Mouse (Mus musculus) midbrain, embryonic 15.5 days (tissue): Measurements from ENCODE around the gene Uqcc1. TPM values are rescaled to one million over a fixed set of nuclear protein-coding genes. Genes with fewer than 3 reads are reported as not detected.
A peak's percentile ranks its signal among the peaks of the same experiment; 100 is the strongest.

ENCODE experiments used
- ATAC-seq: fragments of 200-750 bp; cut with Nextera tagmentation; replicated peaks from 2 replicates; pipeline ENCODE4 v1.8.0; 2017; ENCODE audit warnings: moderate TSS enrichment
- H3K27ac ChIP-seq: fragments of 300-500 bp; sonication (generic); 2 replicates; pipeline ENCODE4 v1.5.1; 2015; ENCODE audit warnings: mild to moderate bottlenecking, inconsistent platforms
- H3K27me3 ChIP-seq: fragments of 300-500 bp; sonication (generic); replicated peaks from 2 replicates; pipeline ENCODE4 v1.6.1; 2015; ENCODE audit warnings: inconsistent platforms
- H3K36me3 ChIP-seq: fragments of 300-500 bp; sonication (generic); replicated peaks from 2 replicates; pipeline ENCODE4 v1.6.1; 2015; ENCODE audit warnings: inconsistent platforms
- H3K4me1 ChIP-seq: fragments of 300-500 bp; sonication (generic); 2 replicates; pipeline ENCODE4 v1.6.1; 2015; ENCODE audit warnings: inconsistent platforms
- H3K4me2 ChIP-seq: fragments of 300-500 bp; sonication (generic); 2 replicates; pipeline ENCODE4 v1.6.1; 2015; ENCODE audit warnings: inconsistent platforms, mild to moderate bottlenecking, moderate library complexity
- H3K4me3 ChIP-seq: fragments of 300-500 bp; sonication (generic); 2 replicates; pipeline ENCODE4 v1.5.1; 2015; ENCODE audit warnings: mild to moderate bottlenecking, inconsistent platforms
- H3K9ac ChIP-seq: fragments of 300-500 bp; sonication (generic); 2 replicates; pipeline ENCODE4 v1.6.1; 2015; ENCODE audit warnings: mild to moderate bottlenecking, inconsistent platforms
- H3K9me3 ChIP-seq: fragments of 300-500 bp; sonication (generic); 2 replicates; pipeline ENCODE4 v1.6.1; 2016; ENCODE audit warnings: inconsistent platforms
- WGBS: fragments of 180-500 bp; shearing (Covaris S2); methylation state at CpG from one replicate; pipeline ENCODE4 v1.1.7; 2015; ENCODE audit warnings: mixed read lengths; 5-methylcytosine and 5-hydroxymethylcytosine counted together
- polyA plus RNA-seq: library from polyadenylated mRNA; unstranded; fragments of >200 nt; fragmentation: Nextera tagmentation; extraction: Ambion mirVana; gene quantifications from 2 replicates; pipeline ENCODE4 v1.2.1, GENCODE M21; 2015

Gene Uqcc1
- 63.6 and 68.8 TPM in 2 replicates for polyA plus RNA-seq

GRCm38 (mm10) chr2:155929531-155930442, at the start of gene Uqcc1:
TSS of gene Uqcc1 (minus strand) at chr2:155930310.
- Histone ChIP-seq H3K36me3 (no peaks in the 10 kb centered on the region), H3K4me1 (peaks cover 22% of the 10 kb centered on the region), H3K9ac (peak within 1 kb of the TSS; percentile 65), H3K9me3 (no peaks in the 10 kb centered on the region), H3K27me3 (no peaks in the 10 kb centered on the region), H3K27ac (peak within 1 kb of the TSS; percentile 90), H3K4me3 (peak within 1 kb of the TSS; percentile 69), H3K4me2 (peak within 1 kb of the TSS; percentile 85)
- under 1% methylated on average over 38 of the region's 38 CpGs for WGBS
- peak; percentile 97 for ATAC-seq

GRCm38 (mm10) chr2:155979328-155979991, 49.4 kb upstream of the Uqcc1 start:
- H3K9ac ChIP-seq: no peak overlapping the region
- ATAC-seq: no peak
- no peaks in the 10 kb centered on the region for H3K9me3 ChIP-seq
- H3K4me1 ChIP-seq: no peaks in the 10 kb centered on the region
- H3K27ac ChIP-seq: no peak overlapping the region
- no peak overlapping the region for H3K4me2 ChIP-seq
- 87% methylated on average over 5 of the region's 5 CpGs for WGBS
- H3K36me3 ChIP-seq: peaks cover 68% of the 10 kb centered on the region
- no peak overlapping the region for H3K4me3 ChIP-seq
- H3K27me3 ChIP-seq: no peaks in the 10 kb centered on the region

- 79% methylated on average over 14 of the region's 14 CpGs for WGBS
- peaks cover 76% of the 10 kb centered on the region for H3K36me3 ChIP-seq
- H3K27ac ChIP-seq: no peak overlapping the region
Measured at GRCm38 (mm10) chr2:155974087-155974731, 44.1 kb upstream of the Uqcc1 start.

GRCm38 (mm10) chr2:155973348-155973747, 43.2 kb upstream of the Uqcc1 start:
- WGBS: 84% methylated on average over 6 of the region's 6 CpGs
- Histone ChIP-seq H3K4me3 (no peak overlapping the region), H3K36me3 (peaks cover 78% of the 10 kb centered on the region), H3K9ac (no peak overlapping the region), H3K27me3 (no peaks in the 10 kb centered on the region), H3K4me2 (no peak overlapping the region), H3K9me3 (no peaks in the 10 kb centered on the region), H3K27ac (no peak overlapping the region), H3K4me1 (no peaks in the 10 kb centered on the region)
- no peak for ATAC-seq

More at GRCm38 (mm10) chr2:155974087-155974731, 44.1 kb upstream of the Uqcc1 start:
- Histone ChIP-seq H3K9ac (no peak overlapping the region), H3K9me3 (no peaks in the 10 kb centered on the region), H3K27me3 (no peaks in the 10 kb centered on the region), H3K4me1 (no peaks in the 10 kb centered on the region), H3K4me3 (no peak overlapping the region), H3K4me2 (no peak overlapping the region)
- no peak for ATAC-seq

- no peak overlapping the region for H3K9ac ChIP-seq
- H3K4me1 ChIP-seq: no peaks in the 10 kb centered on the region; the same call in 1 of the 2 replicates
- H3K9me3 ChIP-seq: no peaks in the 10 kb centered on the region
- no peak for ATAC-seq
- H3K27ac ChIP-seq: no peak overlapping the region
- H3K27me3 ChIP-seq: no peaks in the 10 kb centered on the region
- peaks cover 31% of the 10 kb centered on the region for H3K36me3 ChIP-seq
- H3K4me2 ChIP-seq: no peak overlapping the region
- H3K4me3 ChIP-seq: no peak overlapping the region
- 39% methylated on average over 1 of the region's 1 CpGs for WGBS
Measured at GRCm38 (mm10) chr2:155962991-155963390, 32.9 kb upstream of the Uqcc1 start.

- Histone ChIP-seq H3K27ac (no peak overlapping the region), H3K9me3 (no peaks in the 10 kb centered on the region), H3K9ac (no peak overlapping the region), H3K4me3 (no peak overlapping the region), H3K36me3 (peaks cover 20% of the 10 kb centered on the region), H3K4me1 (peaks cover 9% of the 10 kb centered on the region), H3K27me3 (no peaks in the 10 kb centered on the region), H3K4me2 (no peak overlapping the region)
- ATAC-seq: no peak
- WGBS: 72% methylated on average over 10 of the region's 10 CpGs
Measured at GRCm38 (mm10) chr2:155961862-155962261, 31.8 kb upstream of the Uqcc1 start.

- no peaks in the 10 kb centered on the region for H3K27me3 ChIP-seq
- no peak overlapping the region for H3K4me2 ChIP-seq
- peaks cover 9% of the 10 kb centered on the region for H3K4me1 ChIP-seq
- H3K36me3 ChIP-seq: peaks cover 10% of the 10 kb centered on the region
- H3K27ac ChIP-seq: no peak overlapping the region
- WGBS: 90% methylated on average over 5 of the region's 5 CpGs
- no peak overlapping the region for H3K9ac ChIP-seq
- ATAC-seq: no peak
- H3K9me3 ChIP-seq: no peaks in the 10 kb centered on the region
- H3K4me3 ChIP-seq: no peak overlapping the region
Measured at GRCm38 (mm10) chr2:155959981-155960380, 29.9 kb upstream of the Uqcc1 start.

- Histone ChIP-seq H3K4me1 (peaks cover 9% of the 10 kb centered on the region), H3K9ac (peak within 1 kb of the TSS; percentile 99), H3K27me3 (no peaks in the 10 kb centered on the region), H3K36me3 (no peaks in the 10 kb centered on the region), H3K4me3 (peak within 1 kb of the TSS; percentile 91), H3K27ac (peak within 1 kb of the TSS; percentile 94), H3K9me3 (no peaks in the 10 kb centered on the region), H3K4me2 (peak within 1 kb of the TSS; percentile 71)
- under 1% methylated on average over 59 of the region's 59 CpGs for WGBS
- ATAC-seq: peak; percentile 97
Measured at GRCm38 (mm10) chr2:155956134-155957059, 26.3 kb upstream of the Uqcc1 start, which contains the start of gene Cep250. TSS of gene Cep250 (plus strand) at chr2:155956458.

- H3K4me3 ChIP-seq: no peak overlapping the region
- ATAC-seq: no peak
Measured at GRCm38 (mm10) chr2:155952006-155952405, 21.9 kb upstream of the Uqcc1 start.

GRCm38 (mm10) chr2:155949362-155949761, 19.3 kb upstream of the Uqcc1 start:
- Histone ChIP-seq H3K27ac (no peak overlapping the region), H3K9ac (no peak overlapping the region), H3K4me3 (no peak overlapping the region), H3K4me1 (peaks cover 6% of the 10 kb centered on the region; the same call in 1 of the 2 replicates), H3K27me3 (0 out of 2 replicates have a peak, but pooled peaks cover 2% of the 10 kb centered on the region), H3K36me3 (no peaks in the 10 kb centered on the region), H3K9me3 (no peaks in the 10 kb centered on the region), H3K4me2 (no peak overlapping the region)
- ATAC-seq: no peak
- WGBS: 33% methylated on average over 6 of the region's 6 CpGs

More at GRCm38 (mm10) chr2:155952006-155952405, 21.9 kb upstream of the Uqcc1 start:
- Histone ChIP-seq H3K27me3 (no peaks in the 10 kb centered on the region), H3K4me2 (no peak overlapping the region), H3K36me3 (no peaks in the 10 kb centered on the region), H3K9me3 (no peaks in the 10 kb centered on the region), H3K4me1 (peaks cover under 1% of the 10 kb centered on the region; the same call in 1 of the 2 replicates), H3K9ac (no peak overlapping the region), H3K27ac (no peak overlapping the region)

- ATAC-seq: no peak
- H3K4me2 ChIP-seq: no peak overlapping the region
- H3K27ac ChIP-seq: no peak overlapping the region
- no peak overlapping the region for H3K4me3 ChIP-seq
- WGBS: 67% methylated on average over 5 of the region's 5 CpGs
- peaks cover 14% of the 10 kb centered on the region for H3K4me1 ChIP-seq
- no peaks in the 10 kb centered on the region for H3K9me3 ChIP-seq
- no peaks in the 10 kb centered on the region for H3K36me3 ChIP-seq
- H3K27me3 ChIP-seq: 0 out of 2 replicates have a peak, but pooled peaks cover 2% of the 10 kb centered on the region
- no peak overlapping the region for H3K9ac ChIP-seq
Measured at GRCm38 (mm10) chr2:155947390-155948002, 17.4 kb upstream of the Uqcc1 start.
